Mouse (Mus musculus) heart, embryonic 13.5 days (tissue): ENCODE measurements around the gene Rac2. TPM values are rescaled to one million over a fixed set of nuclear protein-coding genes. Genes with fewer than 3 reads are reported as not detected.

Source experiments
- ATAC-seq: fragments of 200-750 bp; cut with Nextera tagmentation; 2 replicates; pipeline ENCODE4 v1.8.0; 2017; ENCODE audit warnings: moderate TSS enrichment; ENCODE audit not compliant: insufficient number of reproducible peaks, low FRiP score, low TSS enrichment; ENCODE audit errors: extremely low read depth
- H3K27ac ChIP-seq: fragments of 300-500 bp; sonication (generic); replicated peaks from 2 replicates; pipeline ENCODE4 v1.5.1; 2015; ENCODE audit warnings: moderate library complexity, mild to moderate bottlenecking, inconsistent platforms
- H3K27me3 ChIP-seq: fragments of 300-500 bp; sonication (generic); replicated peaks from 2 replicates; pipeline ENCODE4 v1.6.1; 2015; ENCODE audit warnings: mild to moderate bottlenecking, inconsistent platforms
- H3K36me3 ChIP-seq: fragments of 300-500 bp; sonication (generic); 2 replicates; pipeline ENCODE4 v1.6.1; 2015; ENCODE audit warnings: mild to moderate bottlenecking, inconsistent platforms
- H3K4me1 ChIP-seq: fragments of 300-500 bp; sonication (generic); 2 replicates; pipeline ENCODE4 v1.6.1; 2015; ENCODE audit warnings: inconsistent platforms
- H3K4me2 ChIP-seq: fragments of 300-500 bp; sonication (generic); 2 replicates; pipeline ENCODE4 v1.6.1; 2015; ENCODE audit warnings: inconsistent platforms, mild to moderate bottlenecking, moderate library complexity
- H3K4me3 ChIP-seq: fragments of 300-500 bp; sonication (generic); 2 replicates; pipeline ENCODE4 v1.5.1; 2015; ENCODE audit warnings: moderate library complexity, mild to moderate bottlenecking, inconsistent platforms
- H3K9ac ChIP-seq: fragments of 300-500 bp; sonication (generic); 2 replicates; pipeline ENCODE4 v1.6.1; 2015; ENCODE audit warnings: inconsistent platforms, mild to moderate bottlenecking, moderate library complexity
- H3K9me3 ChIP-seq: fragments of 300-500 bp; sonication (generic); 2 replicates; pipeline ENCODE4 v1.6.1; 2016; ENCODE audit warnings: inconsistent platforms
- WGBS: fragments of 180-500 bp; shearing (Covaris S2); methylation state at CpG from one replicate; pipeline ENCODE4 v1.1.7; 2015; ENCODE audit warnings: mixed read lengths; 5-methylcytosine and 5-hydroxymethylcytosine counted together
- polyA plus RNA-seq: library from polyadenylated mRNA; unstranded; fragments of >200 nt; fragmentation: Nextera tagmentation; extraction: Ambion mirVana; gene quantifications from 2 replicates; pipeline ENCODE4 v1.2.1, GENCODE M21; 2015

Gene Rac2
- polyA plus RNA-seq, 1 experiment from 2014 or later: 7.6 TPM

DNA sequence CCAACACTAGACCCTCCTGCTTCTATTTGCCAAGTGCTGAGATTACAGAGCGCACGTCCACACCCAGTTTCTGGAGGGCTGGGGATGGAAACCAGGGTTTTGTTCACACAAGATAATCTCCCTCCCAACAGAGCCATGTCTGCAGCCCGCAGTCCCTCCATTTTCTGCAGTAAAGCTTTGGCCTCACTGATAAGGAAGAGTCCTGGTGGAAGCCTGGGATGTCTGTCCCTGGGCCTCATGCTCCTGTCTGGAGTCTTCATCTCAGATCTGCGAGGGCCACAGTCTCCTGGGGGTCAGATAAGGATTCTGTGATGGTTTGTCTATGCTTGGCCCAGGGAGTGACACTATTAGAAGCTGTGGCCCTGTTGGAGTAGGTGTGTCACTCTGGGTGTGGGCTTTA, 15.5 kb upstream of the Rac2 start:
- no peak for ATAC-seq

DNA sequence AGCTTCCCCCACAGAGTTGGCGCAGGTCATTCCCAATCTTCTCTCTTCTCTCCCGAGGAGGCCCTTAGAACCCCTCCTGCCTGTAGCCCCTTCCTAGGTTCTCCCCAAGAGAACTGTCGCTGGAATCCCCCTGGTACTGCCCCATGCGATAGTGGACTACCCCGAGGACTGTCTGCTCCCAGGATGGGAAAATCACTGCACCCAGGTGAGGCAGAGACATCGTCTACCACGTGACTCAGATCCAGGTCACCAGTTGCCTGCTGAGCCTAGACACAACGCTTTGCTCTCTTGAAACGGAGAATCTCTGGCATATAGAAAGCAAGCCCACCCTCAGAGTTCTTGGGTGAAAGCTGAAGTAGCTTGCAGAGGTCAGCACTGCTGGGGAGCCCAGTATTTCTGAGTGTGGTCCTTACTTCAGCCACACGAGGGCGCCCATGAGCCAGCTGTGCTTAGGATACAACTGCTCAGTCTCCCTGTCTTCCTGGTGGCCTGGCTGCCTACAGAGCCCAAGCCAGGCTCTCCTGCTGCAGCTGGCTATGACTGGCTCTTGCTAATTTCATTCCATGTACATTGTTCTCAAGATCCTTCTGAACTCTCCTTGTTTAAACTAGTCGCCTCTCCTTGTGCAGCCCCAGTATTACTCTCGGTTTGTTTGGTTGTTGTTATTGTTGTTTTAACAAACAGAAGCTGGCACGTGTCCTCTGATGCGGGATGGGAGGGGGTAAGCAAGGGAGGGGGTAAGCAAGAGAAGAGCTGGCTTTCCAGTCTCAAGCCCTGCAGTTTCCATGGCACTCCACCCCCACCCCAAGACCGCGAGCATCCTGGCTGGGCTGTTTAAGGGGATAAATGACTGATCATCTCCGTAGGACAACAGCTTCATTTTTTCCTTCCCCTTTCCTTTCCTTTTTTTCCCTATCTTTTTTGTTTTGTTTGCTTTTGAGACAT, 14.7 kb upstream of the Rac2 start:
- Histone ChIP-seq H3K9ac (no peak overlapping the region), H3K4me3 (no peak overlapping the region), H3K27ac (no peak overlapping the region), H3K4me2 (no peak overlapping the region), H3K4me1 (no peaks in the 10 kb centered on the region), H3K9me3 (no peaks in the 10 kb centered on the region), H3K27me3 (0 out of 2 replicates have a peak, but pooled peaks cover 8% of the 10 kb centered on the region), H3K36me3 (no peaks in the 10 kb centered on the region)
- 52% methylated on average over 18 of the region's 18 CpGs for WGBS
- no peak; the same call in 1 of the 2 replicates for ATAC-seq

More for the DNA sequence above, 15.5 kb upstream of the Rac2 start:
- H3K9ac ChIP-seq: no peak overlapping the region
- no peaks in the 10 kb centered on the region for H3K9me3 ChIP-seq
- 58% methylated on average over 4 of the region's 4 CpGs for WGBS
- no peak overlapping the region for H3K4me3 ChIP-seq
- no peaks in the 10 kb centered on the region for H3K4me1 ChIP-seq
- 0 out of 2 replicates have a peak, but pooled peaks cover 4% of the 10 kb centered on the region for H3K27me3 ChIP-seq
- no peaks in the 10 kb centered on the region for H3K36me3 ChIP-seq
- H3K4me2 ChIP-seq: no peak overlapping the region
- H3K27ac ChIP-seq: no peak overlapping the region

DNA sequence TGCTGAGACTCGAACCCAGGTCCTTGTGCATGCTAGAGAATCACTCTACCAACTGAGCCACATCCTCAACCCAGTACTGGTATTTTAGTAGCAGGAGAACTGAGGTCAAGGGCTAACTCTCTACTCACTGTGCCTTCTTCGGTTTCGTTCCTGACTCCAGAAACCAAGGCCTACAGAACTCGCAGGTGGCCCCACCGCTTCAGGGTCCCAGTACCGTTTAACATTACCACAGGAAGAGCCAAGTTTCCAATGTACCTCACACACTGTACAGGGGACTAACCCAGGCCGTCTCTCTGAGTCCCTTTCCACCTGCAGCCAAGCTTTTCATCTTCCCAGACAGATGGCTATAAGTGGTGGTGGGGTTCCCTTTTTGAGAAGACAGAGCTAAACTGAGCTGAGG, 12.8 kb upstream of the Rac2 start:
- no peaks in the 10 kb centered on the region for H3K36me3 ChIP-seq
- no peak overlapping the region for H3K9ac ChIP-seq
- H3K4me1 ChIP-seq: peaks cover 10% of the 10 kb centered on the region
- H3K4me3 ChIP-seq: no peak overlapping the region
- ATAC-seq: no peak
- no peaks in the 10 kb centered on the region for H3K9me3 ChIP-seq
- 84% methylated on average over 7 of the region's 7 CpGs for WGBS
- no peak overlapping the region for H3K27ac ChIP-seq
- H3K4me2 ChIP-seq: no peak overlapping the region
- 0 out of 2 replicates have a peak, but pooled peaks cover 8% of the 10 kb centered on the region for H3K27me3 ChIP-seq

DNA sequence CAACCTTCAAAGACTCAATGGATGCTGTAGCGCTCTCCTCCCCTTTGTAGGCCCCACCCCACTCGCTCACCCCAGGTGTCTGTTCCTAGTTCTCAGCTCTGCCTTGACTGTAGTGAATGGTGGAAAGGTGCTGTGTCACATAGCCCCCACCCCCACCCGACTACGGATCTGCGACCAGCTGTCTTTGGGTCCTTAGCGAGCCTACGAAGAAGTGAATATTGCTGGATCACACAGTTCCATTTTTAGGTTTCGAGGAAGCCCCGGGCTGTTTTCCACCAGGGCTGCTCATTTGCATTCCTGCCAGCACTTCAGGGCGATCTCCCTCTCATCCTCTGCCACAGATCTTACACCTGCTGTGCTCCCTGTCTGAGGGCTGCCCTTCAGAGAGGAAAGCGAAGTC, 10.8 kb upstream of the Rac2 start:
- 20% methylated on average over 11 of the region's 11 CpGs for WGBS
- ATAC-seq: no peak
- Histone ChIP-seq H3K36me3 (no peaks in the 10 kb centered on the region), H3K4me1 (peaks cover 19% of the 10 kb centered on the region), H3K4me2 (no peak overlapping the region), H3K27me3 (0 out of 2 replicates have a peak, but pooled peaks cover 8% of the 10 kb centered on the region), H3K9ac (no peak overlapping the region), H3K4me3 (no peak overlapping the region), H3K27ac (no peak overlapping the region), H3K9me3 (no peaks in the 10 kb centered on the region)

DNA sequence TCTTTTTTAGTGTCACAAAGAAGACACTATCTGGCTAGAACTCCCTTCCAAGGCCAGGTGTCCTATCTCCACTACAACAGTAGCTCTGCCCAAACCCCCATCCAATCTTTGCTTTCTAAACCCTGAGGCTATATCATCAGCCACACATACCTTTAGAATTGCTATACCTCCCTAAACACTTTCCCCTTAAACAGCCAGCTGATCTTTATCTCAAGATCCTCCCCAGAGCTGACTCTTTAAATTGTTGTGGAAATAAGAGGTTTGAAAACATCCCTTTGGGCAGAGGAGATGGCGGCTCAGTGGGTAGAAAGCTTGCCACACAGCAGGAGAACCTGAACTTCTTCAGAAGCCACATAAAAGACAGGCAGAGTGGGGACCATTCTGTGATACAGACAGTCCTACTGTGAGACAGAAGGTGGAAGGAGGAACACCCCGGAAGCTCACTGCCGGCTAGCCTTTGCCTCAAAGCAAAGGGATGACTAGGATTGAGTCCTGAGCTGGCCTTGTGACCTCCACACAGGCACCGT, 3.8 kb upstream of the Rac2 start:
- H3K4me1 ChIP-seq: peaks cover 34% of the 10 kb centered on the region
- no peak overlapping the region for H3K9ac ChIP-seq
- no peaks in the 10 kb centered on the region for H3K36me3 ChIP-seq
- no peaks in the 10 kb centered on the region for H3K9me3 ChIP-seq
- no peak overlapping the region for H3K27ac ChIP-seq
- H3K4me3 ChIP-seq: no peak overlapping the region
- no peak for ATAC-seq
- 59% methylated on average over 3 of the region's 4 CpGs for WGBS
- H3K4me2 ChIP-seq: no peak overlapping the region
- 0 out of 2 replicates have a peak, but pooled peaks cover 5% of the 10 kb centered on the region for H3K27me3 ChIP-seq

DNA sequence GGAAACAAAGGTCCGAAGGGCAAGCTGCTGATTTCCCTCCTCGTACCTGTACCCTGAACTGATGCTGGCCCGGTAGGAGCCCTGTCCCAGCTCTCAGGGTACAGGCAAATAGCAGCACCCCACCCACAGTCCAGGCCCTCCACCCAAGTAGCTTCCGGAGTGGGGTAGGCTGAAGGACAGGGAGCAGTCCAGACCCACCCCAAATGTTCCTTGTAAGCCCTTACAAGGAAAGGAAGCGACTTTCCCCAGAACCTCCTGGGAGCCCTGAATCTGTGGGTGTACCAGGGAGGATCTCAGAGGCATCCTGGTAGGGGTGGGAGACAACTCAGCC, 348 bp downstream of the Rac2 start:
- Histone ChIP-seq H3K27ac (peak overlapping the region; percentile 58), H3K4me2 (peak overlapping the region; percentile 47), H3K36me3 (no peaks in the 10 kb centered on the region), H3K4me3 (peak overlapping the region; percentile 11; the same call in 1 of the 2 replicates), H3K9me3 (no peaks in the 10 kb centered on the region), H3K9ac (no peak overlapping the region), H3K4me1 (peaks cover 19% of the 10 kb centered on the region), H3K27me3 (0 out of 2 replicates have a peak, but pooled peaks cover 5% of the 10 kb centered on the region)
- ATAC-seq: no peak
- 83% methylated on average over 5 of the region's 5 CpGs for WGBS

DNA sequence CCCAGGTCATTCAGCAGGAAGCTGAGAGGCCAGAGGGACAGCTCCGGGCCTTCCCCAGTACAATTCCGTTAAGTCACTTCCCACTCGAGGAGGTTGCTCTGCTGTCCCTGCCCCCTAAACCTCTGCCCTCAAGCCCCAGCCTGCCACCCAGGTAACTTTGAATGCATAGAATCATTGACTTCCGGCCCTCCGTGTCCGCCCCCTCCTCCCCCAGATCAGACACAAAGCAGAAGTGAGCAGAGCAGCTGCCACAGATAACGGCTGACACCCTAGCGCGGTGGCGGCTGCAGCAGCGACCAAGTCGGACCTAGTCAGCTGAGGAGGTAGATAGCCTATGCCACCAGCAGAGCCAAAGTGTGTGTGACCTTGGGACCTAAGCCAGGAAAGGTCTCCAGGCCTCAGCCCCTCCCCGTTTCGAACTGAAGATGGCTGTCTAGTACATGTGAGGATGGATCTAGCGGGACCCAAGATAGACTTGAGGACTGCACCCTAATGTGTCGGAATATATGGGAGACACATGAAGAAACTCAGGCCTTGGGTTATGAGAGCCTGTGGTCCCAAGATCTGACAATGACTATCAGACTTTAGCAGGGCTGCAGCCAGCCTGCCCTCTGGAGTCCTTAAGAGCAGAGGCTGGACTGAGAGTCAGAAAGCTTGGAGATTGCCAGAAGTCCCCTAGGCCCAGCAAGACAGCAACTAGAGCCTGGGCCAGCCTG, 871 bp downstream of the Rac2 start:
- H3K4me1 ChIP-seq: peaks cover 19% of the 10 kb centered on the region
- ATAC-seq: no peak
- H3K4me3 ChIP-seq: peak overlapping the region; percentile 11; the same call in 1 of the 2 replicates
- H3K4me2 ChIP-seq: peak overlapping the region; percentile 47
- peak overlapping the region; percentile 41 for H3K9ac ChIP-seq
- H3K27me3 ChIP-seq: 0 out of 2 replicates have a peak, but pooled peaks cover 5% of the 10 kb centered on the region
- peak overlapping the region; percentile 58 for H3K27ac ChIP-seq
- H3K36me3 ChIP-seq: no peaks in the 10 kb centered on the region
- 14% methylated on average over 16 of the region's 16 CpGs for WGBS
- H3K9me3 ChIP-seq: no peaks in the 10 kb centered on the region

DNA sequence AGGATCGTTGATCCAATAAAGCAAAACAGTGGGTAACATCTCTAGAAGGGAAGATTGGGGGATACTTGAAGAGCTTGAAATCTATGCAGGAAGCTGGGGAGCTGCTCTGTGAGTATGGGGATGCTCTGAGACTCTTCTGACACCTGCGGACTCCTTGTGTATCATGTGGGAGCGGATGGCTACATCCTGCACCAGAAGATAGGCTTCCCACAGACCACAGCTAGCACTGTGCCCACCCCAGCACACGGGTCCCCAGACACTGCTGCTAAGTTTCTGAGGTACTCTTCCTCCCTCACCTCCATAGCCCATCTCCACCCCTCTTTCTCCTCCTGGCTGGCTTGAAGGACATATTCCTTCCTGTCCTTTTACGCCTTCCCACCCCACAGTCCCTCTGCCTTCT, 2.4 kb downstream of the Rac2 start:
- Histone ChIP-seq H3K36me3 (no peaks in the 10 kb centered on the region), H3K27ac (no peak overlapping the region), H3K9me3 (no peaks in the 10 kb centered on the region), H3K4me3 (no peak overlapping the region), H3K9ac (no peak overlapping the region), H3K4me2 (no peak overlapping the region), H3K4me1 (peaks cover 19% of the 10 kb centered on the region), H3K27me3 (0 out of 2 replicates have a peak, but pooled peaks cover 5% of the 10 kb centered on the region)
- 94% methylated on average over 5 of the region's 5 CpGs for WGBS
- no peak for ATAC-seq

DNA sequence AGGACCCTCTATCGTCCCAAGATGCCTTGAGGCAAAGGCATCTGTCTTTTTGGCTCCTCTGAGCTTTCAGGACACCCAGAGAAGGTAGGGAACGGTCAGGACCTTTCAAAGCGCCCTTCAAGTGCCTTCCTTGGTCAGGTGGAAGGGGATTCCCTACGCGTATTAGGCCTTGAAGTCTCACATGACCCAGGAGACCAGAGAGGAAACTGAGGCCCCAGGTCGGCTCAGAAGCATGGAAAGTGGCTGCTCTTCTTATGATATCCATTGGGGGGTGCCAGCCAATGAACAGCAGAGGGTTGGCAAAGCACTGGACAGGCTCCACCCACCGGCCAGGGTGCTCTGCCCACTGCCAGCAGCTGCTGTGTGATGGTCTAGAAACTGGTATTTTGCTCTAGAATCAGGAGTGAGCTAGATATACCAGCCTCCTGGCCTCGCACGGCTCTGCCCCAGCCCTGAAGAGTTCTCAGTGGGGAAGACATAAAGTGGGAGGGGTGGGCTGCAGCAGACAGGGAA, 4.9 kb downstream of the Rac2 start:
- Histone ChIP-seq H3K4me1 (peaks cover 16% of the 10 kb centered on the region), H3K9me3 (no peaks in the 10 kb centered on the region), H3K4me3 (no peak overlapping the region), H3K36me3 (no peaks in the 10 kb centered on the region), H3K27me3 (no peaks in the 10 kb centered on the region), H3K27ac (no peak overlapping the region), H3K9ac (no peak overlapping the region), H3K4me2 (no peak overlapping the region)
- no peak for ATAC-seq
- WGBS: 71% methylated on average over 9 of the region's 9 CpGs

DNA sequence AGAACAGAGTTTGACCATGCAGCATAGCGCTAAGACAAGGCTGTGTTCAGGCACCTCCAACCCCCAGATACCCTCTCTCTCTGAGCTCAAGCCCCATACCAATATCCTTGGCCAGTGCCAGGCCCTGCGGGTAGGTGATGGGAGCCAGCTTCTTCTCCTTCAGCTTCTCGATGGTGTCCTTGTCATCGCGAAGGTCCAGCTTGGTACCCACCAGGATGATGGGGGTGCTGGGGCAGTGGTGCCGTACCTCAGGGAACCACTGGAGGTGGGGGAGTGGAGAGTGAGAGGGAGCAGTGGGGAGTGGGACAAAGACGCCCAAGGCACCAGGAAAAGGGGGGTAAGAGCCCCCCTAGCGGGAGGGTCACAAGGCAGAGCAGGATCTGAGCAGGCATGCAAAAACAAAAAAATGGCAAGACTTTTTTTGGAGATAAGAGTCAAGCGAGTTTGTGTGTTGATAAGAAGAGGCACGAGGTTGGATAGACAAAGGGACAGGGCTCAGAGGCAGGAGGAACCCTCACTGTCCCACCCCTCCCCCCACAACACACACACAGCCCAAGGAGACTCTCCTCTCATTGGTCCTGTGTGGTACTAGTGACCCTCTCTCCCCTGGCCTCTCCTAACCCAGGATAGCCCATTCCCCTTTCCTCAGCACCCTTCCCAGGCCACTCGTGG, 7.7 kb downstream of the Rac2 start:
- Histone ChIP-seq H3K36me3 (no peaks in the 10 kb centered on the region), H3K27ac (no peak overlapping the region), H3K4me1 (no peaks in the 10 kb centered on the region), H3K9ac (no peak overlapping the region), H3K9me3 (no peaks in the 10 kb centered on the region), H3K4me3 (no peak overlapping the region), H3K4me2 (no peak overlapping the region), H3K27me3 (no peaks in the 10 kb centered on the region)
- 63% methylated on average over 11 of the region's 11 CpGs for WGBS
- no peak for ATAC-seq

DNA sequence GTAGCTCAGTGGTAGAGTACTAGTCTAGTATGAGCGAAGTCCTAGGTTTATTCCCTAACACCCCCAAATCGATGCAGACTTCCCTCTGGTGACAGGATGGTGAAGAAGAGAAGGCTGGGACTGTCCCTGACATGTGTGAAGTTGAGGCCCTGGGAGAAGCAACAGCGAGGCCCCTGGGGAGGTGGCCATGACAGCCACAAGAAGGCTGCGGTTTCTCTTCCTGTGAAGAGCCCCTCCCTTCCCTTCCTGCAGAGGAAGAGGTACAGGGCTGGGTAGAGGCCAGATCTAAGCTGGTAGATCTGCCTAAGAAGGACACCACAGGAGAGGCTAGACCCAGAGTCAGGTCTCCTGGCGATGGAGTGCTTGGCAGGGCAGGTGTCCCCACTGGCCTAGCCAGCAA, 8.6 kb downstream of the Rac2 start:
- H3K9ac ChIP-seq: no peak overlapping the region
- no peaks in the 10 kb centered on the region for H3K9me3 ChIP-seq
- 58% methylated on average over 5 of the region's 5 CpGs for WGBS
- H3K27me3 ChIP-seq: no peaks in the 10 kb centered on the region
- H3K36me3 ChIP-seq: no peaks in the 10 kb centered on the region
- ATAC-seq: no peak
- no peak overlapping the region for H3K4me2 ChIP-seq
- no peak overlapping the region for H3K4me3 ChIP-seq
- no peaks in the 10 kb centered on the region for H3K4me1 ChIP-seq
- no peak overlapping the region for H3K27ac ChIP-seq
